Mouse (Mus musculus): ENCODE measurements around the gene Olfr549.

DNA sequence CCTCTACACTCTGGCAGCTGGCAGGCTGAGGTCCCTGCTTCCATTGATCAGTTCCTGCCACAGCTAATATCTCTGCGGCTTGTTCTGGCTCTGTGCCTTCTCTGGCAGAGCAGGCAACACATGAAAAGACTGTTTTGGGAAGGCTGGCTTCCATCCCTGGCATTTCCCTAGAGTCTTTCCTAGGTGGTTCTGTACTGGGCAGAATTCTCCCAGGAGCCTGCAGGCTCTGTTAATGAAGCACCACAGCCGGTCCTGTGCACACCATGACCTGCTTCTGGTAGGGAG is 32.7 kb upstream of the Olfr549 start:
- TF ChIP-seq CTCF (IDR thresholded peaks at IDR 0.05; ENCODE audit: low read depth, low read length) (no peak), POLR2A (IDR thresholded peaks at IDR 0.05; ENCODE audit: extremely low read depth, insufficient read depth, low read length) (no peak)
